ENCODE assay signal across 31 mouse cellular contexts in the genomic region with DNA sequence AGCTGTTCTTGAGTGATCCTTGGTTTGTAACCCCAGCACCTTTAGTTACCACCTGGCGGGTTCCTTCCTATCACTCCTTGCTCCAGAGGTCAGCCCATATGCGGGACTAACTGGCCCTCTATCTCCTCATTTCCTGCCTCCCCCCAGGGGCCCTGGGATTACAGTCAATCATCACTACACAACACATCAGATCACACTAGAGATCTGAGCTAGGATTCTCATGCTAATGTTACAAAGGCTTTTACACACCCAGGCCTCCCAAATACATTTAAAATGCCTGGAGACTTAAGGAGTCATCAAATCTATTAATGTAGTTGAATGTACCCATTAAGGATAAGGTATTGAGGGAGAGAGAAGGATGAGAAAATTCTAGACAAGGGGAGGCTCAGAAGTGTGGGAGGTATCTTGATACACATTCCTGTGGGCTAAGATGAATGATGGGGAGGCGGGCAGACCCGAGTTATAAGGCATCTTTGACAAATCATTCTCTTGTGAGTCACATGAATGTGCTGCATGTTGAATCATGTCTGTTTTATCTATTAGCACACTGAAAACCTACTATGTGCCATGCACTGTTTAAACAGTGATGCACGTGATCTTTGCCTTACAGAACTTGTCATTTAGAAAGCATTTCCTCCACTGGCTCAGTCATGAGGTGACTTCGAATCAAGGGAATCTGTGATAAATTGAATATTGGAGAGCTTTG. TPM values are rescaled to one million over a fixed set of nuclear protein-coding genes. Genes with fewer than 3 reads are reported as not detected.
A peak's percentile ranks its signal among the peaks of the same experiment; 100 is the strongest.
DNase-seq lines count a peak whose midpoint lies in the region; ATAC-seq and TF ChIP-seq lines count a peak whose summit lies in the region.
"Had no signal": no experiment of that assay in that cellular context is flagged by ENCODE, and none has a peak within 500 bp of the region (broad histone marks: within the 10 kb centered on the region; RNA-seq: fewer than 3 reads in every experiment).

No protein-coding gene starts in this region.

- H3K27me3 ChIP-seq in heart, embryonic 10.5 days (ENCODE audit: insufficient read depth, poor library complexity, severe bottlenecking), result no peaks in the 10 kb centered on the region
- H3K27me3 ChIP-seq in heart, embryonic 11.5 days (ENCODE audit: control insufficient read depth, insufficient read depth, low read length), result no peaks in the 10 kb centered on the region
- H3K27me3 ChIP-seq in ES-Bruce4 (ENCODE audit: control insufficient read depth, insufficient read depth, low read length, poor library complexity, severe bottlenecking), result no peaks in the 10 kb centered on the region
- no peaks in the 10 kb centered on the region for H3K27me3 ChIP-seq in myocyte (ENCODE audit: control insufficient read depth, insufficient read depth, insufficient read length)
- H3K27me3 ChIP-seq: embryonic facial prominence, embryonic 13.5 days; forebrain, embryonic 12.5 days; heart, embryonic 15.5 days; hindbrain, embryonic 13.5 days; midbrain, embryonic 15.5 days had no signal

- no peak for ATAC-seq in heart, embryonic 11.5 days (replicated peaks; ENCODE audit: insufficient number of reproducible peaks, low FRiP score, low TSS enrichment)
- ATAC-seq: CD4-positive, CD25-positive, alpha-beta regulatory T cell, adult 4 months; forebrain, postnatal 0 days; intestine, embryonic 16.5 days; liver, embryonic 12.5 days; liver, postnatal 0 days; lung, postnatal 0 days; midbrain, embryonic 15.5 days had no signal

- H3K27ac ChIP-seq in heart, embryonic 10.5 days, result 0 out of 2 replicates have a peak overlapping the region, but pooled peaks have one; percentile 2
- H3K27ac ChIP-seq in heart, embryonic 11.5 days (ENCODE audit: low read depth, low read length), result no peak overlapping the region
- peak overlapping the region; percentile 45; the same call in 1 of the 2 replicates for H3K27ac ChIP-seq in ES-Bruce4 (ENCODE audit: insufficient read depth, low read length)
- H3K27ac ChIP-seq: embryonic facial prominence, embryonic 13.5 days; forebrain, embryonic 12.5 days; heart, adult 2 months; heart, embryonic 15.5 days; hindbrain, embryonic 13.5 days; liver, embryonic 12.5 days; midbrain, embryonic 15.5 days; stomach, postnatal 0 days had no signal

- no peak overlapping the region for H3K4me2 ChIP-seq in heart, embryonic 11.5 days
- H3K4me2 ChIP-seq in myocyte (ENCODE audit: low read depth), result peak overlapping the region; percentile 1
- H3K4me2 ChIP-seq: embryonic facial prominence, embryonic 13.5 days; forebrain, embryonic 12.5 days; heart, embryonic 15.5 days; hindbrain, embryonic 13.5 days; liver, embryonic 12.5 days; midbrain, embryonic 15.5 days had no signal

- no peaks in the 10 kb centered on the region for H3K9me3 ChIP-seq in heart, embryonic 10.5 days
- no peaks in the 10 kb centered on the region for H3K9me3 ChIP-seq in heart, embryonic 11.5 days (replicated peaks; ENCODE audit: control insufficient read depth, low read length)
- no peaks in the 10 kb centered on the region for H3K9me3 ChIP-seq in ES-Bruce4 (replicated peaks; ENCODE audit: control insufficient read depth, insufficient read depth, low read length, poor library complexity, severe bottlenecking)
- H3K9me3 ChIP-seq: embryonic facial prominence, embryonic 13.5 days; forebrain, embryonic 12.5 days; heart, embryonic 15.5 days; hindbrain, embryonic 13.5 days; liver, embryonic 12.5 days; midbrain, embryonic 15.5 days had no signal

- H3K79me2 ChIP-seq in myocyte (ENCODE audit: control insufficient read depth, insufficient read depth), result peaks cover 11% of the 10 kb centered on the region

- WGBS in heart, embryonic 10.5 days, result 66% methylated on average over 6 of the region's 6 CpGs
- 63% methylated on average over 6 of the region's 6 CpGs for WGBS in heart, embryonic 11.5 days (ENCODE audit: insufficient replicate concordance)
- WGBS in lung, adult 2 months, result 70% methylated on average over 6 of the region's 6 CpGs

- peaks cover 21% of the 10 kb centered on the region for H3K4me1 ChIP-seq in heart, embryonic 10.5 days
- H3K4me1 ChIP-seq in heart, embryonic 11.5 days (ENCODE audit: control insufficient read depth, insufficient read depth, low read length), result peaks cover 7% of the 10 kb centered on the region; the same call in 1 of the 2 replicates
- H3K4me1 ChIP-seq in ES-Bruce4 (ENCODE audit: control insufficient read depth, insufficient read depth, low read length), result peaks cover 2% of the 10 kb centered on the region
- no peaks in the 10 kb centered on the region for H3K4me1 ChIP-seq in lung, adult 2 months (ENCODE audit: control insufficient read depth, insufficient read depth, low read length)

- H3K9ac ChIP-seq in heart, embryonic 11.5 days (ENCODE audit: low read depth, low read length), result no peak overlapping the region
- 0 out of 2 replicates have a peak overlapping the region, but pooled peaks have one; percentile 21 for H3K9ac ChIP-seq in ES-Bruce4 (ENCODE audit: low read depth, poor library complexity, severe bottlenecking)
- H3K9ac ChIP-seq: forebrain, embryonic 12.5 days; forebrain, postnatal 0 days; heart, embryonic 15.5 days; hindbrain, embryonic 13.5 days; liver, embryonic 12.5 days; liver, postnatal 0 days; midbrain, embryonic 15.5 days had no signal

- TF ChIP-seq EP300 in ES-Bruce4 (IDR thresholded peaks at IDR 0.05; ENCODE audit: insufficient read depth, low read depth, low read length), result no peak

- TF ChIP-seq CTCF in ES-Bruce4 (IDR thresholded peaks at IDR 0.05; ENCODE audit: low read depth, low read length), result no peak
- no peak for TF ChIP-seq CTCF in lung, adult 2 months (IDR thresholded peaks at IDR 0.05; ENCODE audit: insufficient read depth, low read length)

- H3K36me3 ChIP-seq in heart, embryonic 10.5 days, result peaks cover 5% of the 10 kb centered on the region; the same call in 1 of the 2 replicates
- H3K36me3 ChIP-seq in heart, embryonic 11.5 days (ENCODE audit: control insufficient read depth, insufficient read depth, low read length), result no peaks in the 10 kb centered on the region
- H3K36me3 ChIP-seq in ES-Bruce4 (ENCODE audit: control insufficient read depth, insufficient read depth, low read length, poor library complexity, severe bottlenecking) (no peaks in the 10 kb centered on the region), myocyte (ENCODE audit: control insufficient read depth, insufficient read depth) (no peaks in the 10 kb centered on the region)
- H3K36me3 ChIP-seq: embryonic facial prominence, embryonic 13.5 days; forebrain, embryonic 12.5 days; heart, embryonic 15.5 days; hindbrain, embryonic 13.5 days; midbrain, embryonic 15.5 days had no signal

- no peak overlapping the region for H3ac ChIP-seq in myocyte (ENCODE audit: control insufficient read depth, insufficient read length)

- DNase-seq in heart, embryonic 10.5 days (ENCODE audit: low spot score), result no peak
- DNase-seq in NIH3T3 (ENCODE audit: low read depth), result peak; percentile 74
- DNase-seq in testis, postnatal 14 days (ENCODE audit: low spot score), result no peak
- DNase-seq in layer of hippocampus, postnatal 14 days (ENCODE audit: low spot score in 2 of 2), result no peak
- DNase-seq in lung, adult 2 months, result no peak
- DNase-seq: adrenal gland, postnatal 10 days; cerebellum, adult 11-12 months; cerebellum, postnatal 10 days; heart, adult 2 months; heart, postnatal 4 days; kidney, adult 8-10 months; kidney, postnatal 14 days; liver, postnatal 0 days; spleen, adult 18-20 months; thymus, adult 2 months; thymus, postnatal 36 days had no signal

- H3K4me3 ChIP-seq in heart, embryonic 10.5 days, result no peak overlapping the region
- no peak overlapping the region for H3K4me3 ChIP-seq in heart, embryonic 11.5 days (ENCODE audit: low read depth, low read length)
- H3K4me3 ChIP-seq in ES-Bruce4 (ENCODE audit: low read depth, low read length), result no peak overlapping the region
- H3K4me3 ChIP-seq in myocyte, result no peak overlapping the region
- no peak overlapping the region for H3K4me3 ChIP-seq in lung, adult 2 months (replicated peaks; ENCODE audit: extremely low read depth, low read depth, low read length)
- H3K4me3 ChIP-seq: embryonic facial prominence, embryonic 13.5 days; erythroblast, embryonic 14.5 days; forebrain, embryonic 12.5 days; heart, adult 2 months; heart, embryonic 15.5 days; hindbrain, embryonic 13.5 days; liver, embryonic 12.5 days; midbrain, embryonic 15.5 days had no signal

- TF ChIP-seq POLR2A in ES-Bruce4 (IDR thresholded peaks at IDR 0.05; ENCODE audit: insufficient read depth, low read length) (no peak), myocyte (IDR thresholded peaks at IDR 0.05; ENCODE audit: insufficient read length, low read depth) (no peak)
- TF ChIP-seq POLR2A in lung, adult 2 months (IDR thresholded peaks at IDR 0.05; ENCODE audit: borderline replicate concordance, extremely low read depth, low read depth, low read length), result no peak

TF ChIP-seq in myocyte, 11 proteins besides CTCF, POLR2A, EP300 and RAD21:
- TF ChIP-seq USF1 (IDR thresholded peaks at IDR 0.05; ENCODE audit: low read depth) (peak; percentile 37), MAX (IDR thresholded peaks at IDR 0.05; ENCODE audit: low read depth) (no peak), MYOD1 (IDR thresholded peaks at IDR 0.05; ENCODE audit: control insufficient read depth in 1 of 3, insufficient read length in 2 of 3, low read depth in 2 of 3) (no peak)

RNA-seq across cellular contexts. Expression of gene Kpnb1, which starts 4.4 kb away (rescaled TPM):
- 50.6 and 72.2 TPM in 2 replicates for polyA plus RNA-seq in heart, embryonic 10.5 days (2016; fragmentation: Nextera tagmentation; extraction: Ambion mirVana)
- polyA plus RNA-seq in heart, embryonic 11.5 days (2014; fragmentation: Nextera tagmentation; extraction: Ambion mirVana), result 61.2 and 63.6 TPM in 2 replicates
- polyA plus RNA-seq in ES-Bruce4 (2011; ENCODE audit: insufficient read depth, insufficient read length, low read depth, missing spikeins) (316 and 345 TPM in 2 replicates), myocyte (2012; fragmentation: generic; extraction: Trizol) (103 TPM)
- total RNA-seq in layer of hippocampus, postnatal 14 days (2021), result 100 to 1,000 TPM; 129 to 132 TPM
- 18.7 and 32.0 TPM in 2 replicates for polyA plus RNA-seq in lung, adult 2 months (2012; rRNA removed)

RNA-seq across cellular contexts. Expression of gene Tbkbp1, which starts 40.8 kb away (rescaled TPM):
- polyA plus RNA-seq in heart, embryonic 10.5 days (2016; fragmentation: Nextera tagmentation; extraction: Ambion mirVana), result 7.6 and 8.4 TPM in 2 replicates
- polyA plus RNA-seq in heart, embryonic 11.5 days (2014; fragmentation: Nextera tagmentation; extraction: Ambion mirVana), result 5.7 and 6.8 TPM in 2 replicates
- polyA plus RNA-seq in ES-Bruce4 (2011; ENCODE audit: insufficient read depth, insufficient read length, low read depth, missing spikeins) (5.4 and 6.1 TPM in 2 replicates), myocyte (2012; fragmentation: generic; extraction: Trizol) (0.22 TPM)
- 10 to 100 TPM; 60.9 to 68.4 TPM for total RNA-seq in layer of hippocampus, postnatal 14 days (2021)
- 55.8 and 85.1 TPM in 2 replicates for polyA plus RNA-seq in lung, adult 2 months (2012; rRNA removed)
